Mouse (Mus musculus): ENCODE measurements around the gene Coa7. TPM values are rescaled to one million over a fixed set of nuclear protein-coding genes. Genes with fewer than 3 reads are reported as not detected.

Gene Coa7
- total and polyA plus RNA-seq, 2 experiments, result 11.7 to 19.3 TPM

DNA sequence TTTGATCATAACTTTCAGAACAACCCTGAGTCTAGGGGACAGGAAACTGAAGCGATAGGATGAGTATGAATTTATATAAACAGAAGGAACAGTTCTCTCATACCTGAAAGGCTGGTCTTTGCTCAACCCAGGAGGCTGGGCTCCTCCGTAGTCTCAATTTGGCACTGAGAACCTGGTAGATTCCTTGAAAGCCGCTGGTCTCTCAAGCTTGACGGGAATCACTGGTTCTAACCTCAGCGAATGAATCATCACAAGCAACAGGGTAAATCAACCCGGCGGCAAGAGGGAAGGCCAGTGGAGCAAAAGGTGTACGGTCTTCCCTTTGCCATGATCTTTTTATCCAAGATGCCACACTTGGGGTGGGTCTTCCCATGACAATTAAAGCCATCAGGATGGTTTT lies 29.5 kb downstream of the Coa7 start:
- H3K27me3 ChIP-seq (ENCODE audit: control insufficient read depth, insufficient read depth, low read length), result no peaks in the 10 kb centered on the region
- no peaks in the 10 kb centered on the region for H3K79me2 ChIP-seq (ENCODE audit: control insufficient read depth, insufficient read depth, low read length)
- TF ChIP-seq CTCF (IDR thresholded peaks at IDR 0.05; ENCODE audit: low read depth, low read length) (no peak), POLR2A (IDR thresholded peaks at IDR 0.05; ENCODE audit: extremely low read depth, insufficient read depth, low read length) (no peak)
- peaks cover 15% of the 10 kb centered on the region for H3K4me1 ChIP-seq (ENCODE audit: control insufficient read depth, insufficient read depth, low read length)
- H3K36me3 ChIP-seq (ENCODE audit: control insufficient read depth, insufficient read depth, low read length), result no peaks in the 10 kb centered on the region
- 95% methylated on average over 8 of the region's 8 CpGs for WGBS
- DNase-seq (ENCODE audit: extremely low read depth, low read depth, low spot score), result no peak
- no peak overlapping the region for H3K27ac ChIP-seq (replicated peaks; ENCODE audit: insufficient read depth, low read depth, low read length)
- H3K9ac ChIP-seq (ENCODE audit: low read depth, low read length), result no peak overlapping the region
- H3K4me3 ChIP-seq (ENCODE audit: insufficient read depth, low read depth, low read length), result no peak overlapping the region

DNA sequence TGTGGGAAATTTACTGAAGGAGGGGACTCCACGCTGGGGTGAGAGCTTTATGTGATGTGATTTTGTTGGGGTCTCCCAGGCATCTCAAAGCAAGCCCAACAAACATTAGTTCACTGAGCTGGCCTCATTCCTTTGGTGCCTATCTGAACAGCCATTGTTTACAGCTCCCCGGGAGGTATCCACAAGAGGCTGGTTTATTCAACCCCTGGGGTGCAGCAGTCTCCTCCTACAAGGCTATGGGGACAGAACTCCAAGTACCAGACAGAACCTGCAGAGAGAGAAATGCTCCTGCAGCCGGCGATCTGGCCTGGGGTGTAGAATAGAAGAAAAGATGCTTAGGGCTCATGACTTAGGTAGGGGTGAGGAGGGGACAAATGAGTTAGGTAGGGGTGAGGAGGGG lies 30.6 kb downstream of the Coa7 start:
- H3K9ac ChIP-seq (ENCODE audit: low read depth, low read length), result no peak overlapping the region
- H3K36me3 ChIP-seq (ENCODE audit: control insufficient read depth, insufficient read depth, low read length), result no peaks in the 10 kb centered on the region
- 73% methylated on average over 4 of the region's 4 CpGs for WGBS
- H3K79me2 ChIP-seq (ENCODE audit: control insufficient read depth, insufficient read depth, low read length), result no peaks in the 10 kb centered on the region
- H3K4me3 ChIP-seq (ENCODE audit: insufficient read depth, low read depth, low read length), result no peak overlapping the region
- DNase-seq (ENCODE audit: extremely low read depth, low read depth, low spot score), result no peak
- no peaks in the 10 kb centered on the region for H3K27me3 ChIP-seq (ENCODE audit: control insufficient read depth, insufficient read depth, low read length)
- H3K27ac ChIP-seq (replicated peaks; ENCODE audit: insufficient read depth, low read depth, low read length), result no peak overlapping the region
- TF ChIP-seq POLR2A (IDR thresholded peaks at IDR 0.05; ENCODE audit: extremely low read depth, insufficient read depth, low read length), result no peak
- H3K4me1 ChIP-seq (ENCODE audit: control insufficient read depth, insufficient read depth, low read length), result peaks cover 22% of the 10 kb centered on the region

DNA sequence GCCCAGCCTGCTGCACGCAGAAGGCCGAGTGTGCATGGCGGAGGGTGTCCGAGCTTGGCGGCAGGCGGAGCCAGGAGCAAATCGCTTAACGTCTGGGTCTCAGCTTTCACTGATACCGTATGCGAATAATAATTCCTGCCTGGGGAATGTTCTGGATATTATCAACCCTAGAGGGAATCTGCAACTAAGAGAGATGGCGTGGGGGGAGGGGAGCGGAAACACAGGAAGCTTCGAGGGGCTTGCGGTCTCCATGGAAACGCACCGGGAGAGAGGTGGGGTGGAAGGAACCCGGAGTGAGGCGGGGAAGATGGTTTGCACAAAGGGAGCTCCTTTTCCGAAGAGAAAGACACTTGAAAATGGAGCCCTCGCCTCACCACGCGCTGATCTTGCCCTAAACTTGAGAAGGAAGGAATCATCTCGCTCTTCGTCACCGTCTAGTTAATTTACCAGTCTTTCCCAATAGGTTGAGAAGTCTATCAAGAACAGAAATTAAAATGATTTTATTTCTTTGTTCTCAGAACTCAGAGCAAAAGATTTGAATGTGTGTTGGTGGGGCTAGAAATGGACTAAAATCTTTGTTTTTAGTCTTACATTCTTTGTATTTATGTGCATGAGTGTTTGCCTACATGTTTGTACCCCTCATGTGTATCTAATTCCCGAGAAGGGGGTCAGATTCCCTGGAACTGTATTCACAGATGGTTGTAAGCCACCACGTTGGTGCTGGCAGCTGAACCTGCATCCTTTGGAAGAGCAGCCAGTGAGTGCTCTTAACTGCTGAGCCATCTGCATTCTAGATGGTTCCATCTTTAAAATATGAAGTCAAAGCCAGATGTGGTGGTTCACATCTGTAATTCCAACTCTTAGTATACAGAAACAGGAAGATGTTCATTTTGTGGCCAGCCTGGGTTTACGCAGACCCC lies 32.5 kb downstream of the Coa7 start:
- Histone ChIP-seq H3K4me3 (ENCODE audit: insufficient read depth, low read depth, low read length) (peak overlapping the region; percentile 36; the same call in 1 of the 2 replicates), H3K36me3 (ENCODE audit: control insufficient read depth, insufficient read depth, low read length) (no peaks in the 10 kb centered on the region), H3K79me2 (ENCODE audit: control insufficient read depth, insufficient read depth, low read length) (no peaks in the 10 kb centered on the region), H3K27me3 (ENCODE audit: control insufficient read depth, insufficient read depth, low read length) (no peaks in the 10 kb centered on the region), H3K9ac (ENCODE audit: low read depth, low read length) (no peak overlapping the region), H3K4me1 (ENCODE audit: control insufficient read depth, insufficient read depth, low read length) (peaks cover 22% of the 10 kb centered on the region), H3K27ac (replicated peaks; ENCODE audit: insufficient read depth, low read depth, low read length) (no peak overlapping the region)
- DNase-seq (ENCODE audit: extremely low read depth, low read depth, low spot score), result no peak
- 71% methylated on average over 28 of the region's 28 CpGs for WGBS
- TF ChIP-seq CTCF (IDR thresholded peaks at IDR 0.05; ENCODE audit: low read depth, low read length) (no peak), POLR2A (IDR thresholded peaks at IDR 0.05; ENCODE audit: extremely low read depth, insufficient read depth, low read length) (no peak)

- Histone ChIP-seq H3K79me2 (ENCODE audit: control insufficient read depth, insufficient read depth, low read length) (no peaks in the 10 kb centered on the region), H3K4me3 (ENCODE audit: insufficient read depth, low read depth, low read length) (no peak overlapping the region), H3K36me3 (ENCODE audit: control insufficient read depth, insufficient read depth, low read length) (no peaks in the 10 kb centered on the region), H3K4me1 (ENCODE audit: control insufficient read depth, insufficient read depth, low read length) (peaks cover 21% of the 10 kb centered on the region), H3K27me3 (ENCODE audit: control insufficient read depth, insufficient read depth, low read length) (no peaks in the 10 kb centered on the region), H3K27ac (replicated peaks; ENCODE audit: insufficient read depth, low read depth, low read length) (peak overlapping the region; percentile 67), H3K9ac (ENCODE audit: low read depth, low read length) (peak overlapping the region; percentile 41; the same call in 1 of the 2 replicates)
- WGBS, result 19% methylated on average over 18 of the region's 18 CpGs
- TF ChIP-seq CTCF (IDR thresholded peaks at IDR 0.05; ENCODE audit: low read depth, low read length), result no peak
- no peak for TF ChIP-seq POLR2A (IDR thresholded peaks at IDR 0.05; ENCODE audit: extremely low read depth, insufficient read depth, low read length)
- peak; percentile 70 for DNase-seq (ENCODE audit: extremely low read depth, low read depth, low spot score)
These were observed 34.7 kb downstream of the Coa7 start for GRCm38 (mm10) chr4:108362321-108363261.

- Histone ChIP-seq H3K36me3 (ENCODE audit: control insufficient read depth, insufficient read depth, low read length) (no peaks in the 10 kb centered on the region), H3K9ac (ENCODE audit: low read depth, low read length) (peak overlapping the region; percentile 7; the same call in 1 of the 2 replicates), H3K79me2 (ENCODE audit: control insufficient read depth, insufficient read depth, low read length) (no peaks in the 10 kb centered on the region), H3K27me3 (ENCODE audit: control insufficient read depth, insufficient read depth, low read length) (no peaks in the 10 kb centered on the region), H3K4me3 (ENCODE audit: insufficient read depth, low read depth, low read length) (no peak overlapping the region), H3K27ac (replicated peaks; ENCODE audit: insufficient read depth, low read depth, low read length) (peak overlapping the region; percentile 67), H3K4me1 (ENCODE audit: control insufficient read depth, insufficient read depth, low read length) (peaks cover 21% of the 10 kb centered on the region)
- WGBS, result 24% methylated on average over 7 of the region's 7 CpGs
- DNase-seq (ENCODE audit: extremely low read depth, low read depth, low spot score), result peak; percentile 35
- TF ChIP-seq CTCF (IDR thresholded peaks at IDR 0.05; ENCODE audit: low read depth, low read length) (no peak), POLR2A (IDR thresholded peaks at IDR 0.05; ENCODE audit: extremely low read depth, insufficient read depth, low read length) (no peak)
These were observed 35.6 kb downstream of the Coa7 start for GRCm38 (mm10) chr4:108363355-108364110.

Data from liver, adult 2 months (tissue).